11 mouse cellular contexts compared by ENCODE assay signal in the genomic region with DNA sequence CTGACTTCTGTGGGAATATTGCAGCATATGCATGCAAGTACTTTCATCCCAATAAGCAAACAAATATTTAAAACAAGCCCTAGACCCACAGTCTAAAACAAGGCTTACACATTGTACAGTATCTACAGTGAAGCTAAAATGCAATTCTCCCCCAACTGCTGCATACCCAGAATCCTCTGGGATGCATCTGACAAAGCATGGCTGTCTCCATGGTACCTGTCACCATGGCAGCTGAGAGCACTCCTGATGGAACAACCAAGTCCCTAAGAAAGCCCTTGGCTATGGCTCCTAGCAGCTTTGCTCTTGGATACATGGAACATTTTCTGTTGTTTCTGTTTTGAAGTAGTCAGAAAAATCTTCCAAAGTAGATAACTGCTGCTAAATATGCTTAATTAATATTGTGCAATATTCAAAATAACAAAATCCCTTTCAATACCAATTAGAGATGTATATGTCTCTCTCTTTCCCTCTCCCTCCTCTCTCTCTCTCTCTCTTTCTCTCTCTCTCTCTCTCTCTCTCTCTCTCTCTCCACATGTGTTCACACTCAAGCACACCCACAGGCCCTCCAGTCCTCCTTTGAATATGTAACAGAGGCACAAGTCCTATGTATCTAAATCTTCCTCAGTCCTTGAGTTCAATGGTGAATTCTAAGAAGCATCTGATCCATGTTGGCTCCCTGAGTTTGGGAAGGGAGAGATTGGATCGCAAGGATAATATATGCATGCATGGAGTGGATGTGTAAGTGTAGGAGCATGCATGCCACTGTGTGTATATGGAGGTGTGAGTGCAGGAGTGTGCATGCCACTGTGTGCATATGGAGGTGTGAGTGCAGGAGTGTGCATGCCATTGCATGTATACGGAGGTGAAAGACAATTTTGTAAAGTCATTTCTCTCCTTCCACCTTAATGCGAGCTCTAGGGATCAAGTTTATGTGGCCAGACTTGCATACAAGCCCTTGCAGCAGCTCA.
A peak's percentile ranks its signal among the peaks of the same experiment; 100 is the strongest.
DNase-seq lines count a peak whose midpoint lies in the region; ATAC-seq lines count a peak whose summit lies in the region.
"Had no signal": no experiment of that assay in that cellular context is flagged by ENCODE, and none has a peak within 500 bp of the region (broad histone marks: within the 10 kb centered on the region; RNA-seq: fewer than 3 reads in every experiment).

No protein-coding gene starts in this region.

- 87% methylated on average over 3 of the region's 3 CpGs for WGBS in hindbrain, embryonic 14.5 days
- 97% methylated on average over 3 of the region's 3 CpGs for WGBS in midbrain, embryonic 12.5 days

- DNase-seq in right cerebral cortex, adult 18-20 months, result peak; percentile 49
- no peak for DNase-seq in right cerebral cortex, postnatal 25 days
- peak; percentile 84 for DNase-seq in hindbrain, embryonic 14.5 days (ENCODE audit: low spot score)
- DNase-seq in telencephalon, adult 2 months (ENCODE audit: low read depth, low spot score), result peak; percentile 73
- no peak for DNase-seq in adrenal gland, postnatal 10 days
- DNase-seq in adrenal gland, adult 18-20 months (ENCODE audit: low spot score in 2 of 2), result no peak
- no peak for DNase-seq in cerebellum, adult 9-11 months
- DNase-seq: adrenal gland, postnatal 36 days; kidney, postnatal 25 days had no signal

- peak; percentile 89 for ATAC-seq in hindbrain, embryonic 14.5 days (ENCODE audit: low FRiP score)
- peak; percentile 76 for ATAC-seq in midbrain, embryonic 12.5 days (ENCODE audit: low FRiP score, low read depth)

- H3K4me2 ChIP-seq in hindbrain, embryonic 14.5 days (replicated peaks), result no peak overlapping the region
- no peak overlapping the region for H3K4me2 ChIP-seq in midbrain, embryonic 12.5 days (replicated peaks)
- H3K4me2 ChIP-seq: heart, embryonic 11.5 days had no signal

- H3K4me3 ChIP-seq in hindbrain, embryonic 14.5 days (replicated peaks; ENCODE audit: low read length), result no peak overlapping the region
- H3K4me3 ChIP-seq in midbrain, embryonic 12.5 days, result no peak overlapping the region

- H3K27me3 ChIP-seq in hindbrain, embryonic 14.5 days (ENCODE audit: control insufficient read depth, insufficient read depth, low read length), result no peaks in the 10 kb centered on the region
- H3K27me3 ChIP-seq in midbrain, embryonic 12.5 days, result no peaks in the 10 kb centered on the region

- H3K9me3 ChIP-seq in hindbrain, embryonic 14.5 days (ENCODE audit: control insufficient read depth, low read length), result no peaks in the 10 kb centered on the region
- 0 out of 2 replicates have a peak, but pooled peaks cover 2% of the 10 kb centered on the region for H3K9me3 ChIP-seq in midbrain, embryonic 12.5 days

- H3K9ac ChIP-seq in hindbrain, embryonic 14.5 days, result no peak overlapping the region
- no peak overlapping the region for H3K9ac ChIP-seq in midbrain, embryonic 12.5 days (replicated peaks)

- peak overlapping the region; percentile 86 for H3K27ac ChIP-seq in hindbrain, embryonic 14.5 days
- peak overlapping the region; percentile 52; the same call in 1 of the 2 replicates for H3K27ac ChIP-seq in midbrain, embryonic 12.5 days (replicated peaks)

- H3K4me1 ChIP-seq in hindbrain, embryonic 14.5 days (replicated peaks; ENCODE audit: control insufficient read depth, insufficient read depth, low read length), result peaks cover 23% of the 10 kb centered on the region
- H3K4me1 ChIP-seq in midbrain, embryonic 12.5 days, result peaks cover 14% of the 10 kb centered on the region

- H3K36me3 ChIP-seq in hindbrain, embryonic 14.5 days (replicated peaks; ENCODE audit: control insufficient read depth, insufficient read depth), result no peaks in the 10 kb centered on the region
- no peaks in the 10 kb centered on the region for H3K36me3 ChIP-seq in midbrain, embryonic 12.5 days

Comparison
In these comparisons a context has a peak if more than half of its experiments do, and no peak if none do; other contexts are left out.
1. DNase-seq: peak in right cerebral cortex, adult 18-20 months (single experiment), hindbrain, embryonic 14.5 days (single experiment) and telencephalon, adult 2 months (single experiment); none in right cerebral cortex, postnatal 25 days (single experiment), adrenal gland, postnatal 10 days (single experiment), adrenal gland, adult 18-20 months (0 of 2) and cerebellum, adult 9-11 months (single experiment).